Mouse (Mus musculus) MEL (cell line): Measurements from ENCODE around the gene 1700020N01Rik. TPM values are rescaled to one million over a fixed set of nuclear protein-coding genes. Genes with fewer than 3 reads are reported as not detected.

Source experiments
- DNase-seq: peaks from one replicate; pipeline ENCODE4 v3.0.0; 2011; ENCODE audit warnings: low read depth, low spot score
- H3K27ac ChIP-seq: 2 replicates; pipeline ENCODE4 v1.5.1; 2012; ENCODE audit warnings: low read depth, mild to moderate bottlenecking, control low read depth, low read length, moderate library complexity; ENCODE audit not compliant: control insufficient read depth
- H3K27me3 ChIP-seq, 2 experiments: fragments of 150-350 bp in 1 of 2; sonication (generic) in 1 of 2; 2 replicates each; pipeline ENCODE4 v1.6.1; 2012; ENCODE audit warnings: low read length in 2 of 2, mild to moderate bottlenecking in 2 of 2, improper control_type of control experiment in 1 of 2, moderate library complexity in 1 of 2; ENCODE audit not compliant: insufficient read depth in 2 of 2, control insufficient read depth in 1 of 2
- H3K36me3 ChIP-seq, 2 experiments: 2 replicates each; pipeline ENCODE4 v1.6.1; 2012 to 2014; ENCODE audit warnings: low read length in 2 of 2, improper control_type of control experiment in 1 of 2, inconsistent platforms in 1 of 2, mild to moderate bottlenecking in 1 of 2; ENCODE audit not compliant: insufficient read depth in 2 of 2, control insufficient read depth in 1 of 2
- H3K4me1 ChIP-seq, 2 experiments: fragments of 150-350 bp in 1 of 2; sonication (generic) in 1 of 2; 2 replicates each; pipeline ENCODE4 v1.6.1; 2012; ENCODE audit warnings: low read length in 2 of 2, improper control_type of control experiment in 1 of 2, mild to moderate bottlenecking in 1 of 2; ENCODE audit not compliant: insufficient read depth in 2 of 2, control insufficient read depth in 1 of 2
- H3K4me3 ChIP-seq, 2 experiments: fragments of 150-350 bp in 1 of 2; sonication (generic) in 1 of 2; 2 replicates each; pipeline ENCODE4 v1.5.1; 2012; ENCODE audit warnings: low read depth in 2 of 2, low read length in 2 of 2, mild to moderate bottlenecking in 2 of 2, moderate library complexity in 2 of 2, control low read depth in 1 of 2, improper control_type of control experiment in 1 of 2; ENCODE audit not compliant: control insufficient read depth in 1 of 2, insufficient read depth in 1 of 2
- H3K79me2 ChIP-seq: 2 replicates; pipeline ENCODE4 v1.6.1; 2012; ENCODE audit warnings: mild to moderate bottlenecking, low read length, moderate library complexity; ENCODE audit not compliant: control insufficient read depth, poor library complexity, insufficient read depth
- H3K9ac ChIP-seq: 2 replicates; pipeline ENCODE4 v1.6.1; 2012; ENCODE audit warnings: low read depth, mild to moderate bottlenecking, control low read depth, low read length, moderate library complexity; ENCODE audit not compliant: control insufficient read depth, poor library complexity, severe bottlenecking
- H3K9me3 ChIP-seq: fragments of 150-350 bp; sonication (generic); replicated peaks from 2 replicates; pipeline ENCODE4 v1.6.1; 2012; ENCODE audit warnings: mild to moderate bottlenecking, low read length, improper control_type of control experiment, moderate library complexity; ENCODE audit not compliant: insufficient read depth
- CHD1 ChIP-seq: IDR thresholded peaks from 2 replicates; pipeline ENCODE4 v1.6.1; 2012; ENCODE audit warnings: low read depth, mild to moderate bottlenecking, inconsistent platforms, low read length, improper control_type of control experiment
- CHD2 ChIP-seq: IDR thresholded peaks from 2 replicates; pipeline ENCODE4 v1.6.1; 2011; ENCODE audit warnings: low read length, improper control_type of control experiment
- CTCF ChIP-seq, 3 experiments: IDR thresholded peaks in 2 of 3; conservative IDR thresholded peaks in 1 of 3; 2 replicates each; pipeline ENCODE4 v1.5.1; 2011 to 2012; ENCODE audit warnings: low read length in 3 of 3, low read depth in 2 of 3, mild to moderate bottlenecking in 2 of 3, improper control_type of control experiment in 1 of 3, inconsistent platforms in 1 of 3, mixed read lengths in 1 of 3, moderate library complexity in 1 of 3; ENCODE audit not compliant: control insufficient read depth in 1 of 3, insufficient read depth in 1 of 3, poor library complexity in 1 of 3, severe bottlenecking in 1 of 3
- ELF1 ChIP-seq: IDR thresholded peaks from 2 replicates; pipeline ENCODE4 v1.6.1; 2014; ENCODE audit warnings: low read depth, mild to moderate bottlenecking, inconsistent platforms, low read length, improper control_type of control experiment, moderate library complexity
- EP300 ChIP-seq, 2 experiments: IDR thresholded peaks; 2 replicates each; pipeline ENCODE4 v1.6.1; 2011; ENCODE audit warnings: improper control_type of control experiment in 2 of 2, low read length in 2 of 2, low read depth in 1 of 2, mild to moderate bottlenecking in 1 of 2
- GABPA ChIP-seq: IDR thresholded peaks from 2 replicates; pipeline ENCODE4 v1.6.1; 2012; ENCODE audit warnings: low read depth, mild to moderate bottlenecking, inconsistent platforms, low read length, improper control_type of control experiment, moderate library complexity
- HCFC1 ChIP-seq: IDR thresholded peaks from 2 replicates; pipeline ENCODE4 v1.6.1; 2012; ENCODE audit warnings: low read depth, mild to moderate bottlenecking, inconsistent platforms, low read length, improper control_type of control experiment, moderate library complexity
- JUND ChIP-seq: IDR thresholded peaks from 2 replicates; pipeline ENCODE4 v1.6.1; 2011; ENCODE audit warnings: low read depth, mild to moderate bottlenecking, improper control_type of control experiment, low read length
- KAT2A ChIP-seq: conservative IDR thresholded peaks from 2 replicates; pipeline ENCODE4 v1.6.1; 2012; ENCODE audit warnings: low read depth, low read length, improper control_type of control experiment, inconsistent platforms
- MAFK ChIP-seq: IDR thresholded peaks from 2 replicates; pipeline ENCODE4 v1.6.1; 2011; ENCODE audit warnings: low read depth, mild to moderate bottlenecking, low read length, improper control_type of control experiment, borderline replicate concordance
- MAZ ChIP-seq: IDR thresholded peaks from 2 replicates; pipeline ENCODE4 v1.6.1; 2012; ENCODE audit warnings: low read depth, mild to moderate bottlenecking, inconsistent platforms, low read length, improper control_type of control experiment
- MXI1 ChIP-seq: IDR thresholded peaks from 2 replicates; pipeline ENCODE4 v1.6.1; 2011; ENCODE audit warnings: mild to moderate bottlenecking, low read depth, low read length, improper control_type of control experiment
- MYB ChIP-seq: IDR thresholded peaks from 2 replicates; pipeline ENCODE4 v1.6.1; 2011; ENCODE audit warnings: mild to moderate bottlenecking, low read depth, low read length, improper control_type of control experiment
- MYC ChIP-seq: IDR thresholded peaks from 2 replicates; pipeline ENCODE4 v1.6.1; 2011; ENCODE audit warnings: low read depth, mild to moderate bottlenecking, low read length, improper control_type of control experiment, moderate library complexity
- NELFE ChIP-seq: IDR thresholded peaks from 2 replicates; pipeline ENCODE4 v1.6.1; 2011; ENCODE audit warnings: low read depth, low read length, improper control_type of control experiment
- POLR2AphosphoS5 ChIP-seq: IDR thresholded peaks from 2 replicates; pipeline ENCODE4 v1.6.1; 2012; ENCODE audit warnings: low read depth, borderline replicate concordance, mild to moderate bottlenecking, inconsistent platforms, low read length, moderate library complexity, mixed read lengths
- SMC3 ChIP-seq: IDR thresholded peaks from 2 replicates; pipeline ENCODE4 v1.6.1; 2011; ENCODE audit warnings: low read depth, low read length, improper control_type of control experiment
- TAL1 ChIP-seq: IDR thresholded peaks from 2 replicates; pipeline ENCODE4 v1.6.1; 2012; ENCODE audit warnings: mild to moderate bottlenecking, inconsistent platforms, low read length, moderate library complexity, mixed read lengths
- TBP ChIP-seq: IDR thresholded peaks from 2 replicates; pipeline ENCODE4 v1.8.0; 2011; ENCODE audit warnings: low read depth, low read length, improper control_type of control experiment
- TCF12 ChIP-seq: IDR thresholded peaks from 2 replicates; pipeline ENCODE4 v1.6.1; 2014; ENCODE audit warnings: low read depth, mild to moderate bottlenecking, inconsistent platforms, low read length, improper control_type of control experiment, moderate library complexity
- USF2 ChIP-seq, 2 experiments: IDR thresholded peaks; 2 replicates each; pipeline ENCODE4 v1.6.1; 2011 to 2012; ENCODE audit warnings: improper control_type of control experiment in 2 of 2, low read length in 2 of 2, borderline replicate concordance in 1 of 2, inconsistent platforms in 1 of 2, low read depth in 1 of 2, mild to moderate bottlenecking in 1 of 2; ENCODE audit not compliant: insufficient read depth in 1 of 2
- polyA plus RNA-seq, 2 experiments: library from polyadenylated mRNA; stranded (reverse) in 1 of 2; unstranded in 1 of 2; fragments of >175 nt in 1 of 2; fragments of >200 nt in 1 of 2; gene quantifications; 2 replicates each; pipeline versions ENCODE4 v1.2.1 to v1.2.4; 2012; ENCODE audit warnings: low replicate concordance in 2 of 2, low read depth in 1 of 2; ENCODE audit not compliant: insufficient read length in 2 of 2, insufficient read depth in 1 of 2, missing spikeins in 1 of 2
- total RNA-seq: library from RNA; depleted of rRNA; stranded (reverse); fragments of 300-350 nt; gene quantifications from 2 replicates; pipeline ENCODE4 v1.2.3, GENCODE M21; 2012

1700020N01Rik gene
- total and polyA plus RNA-seq, 3 experiments: 0.60 TPM; not detected in 2

DNA sequence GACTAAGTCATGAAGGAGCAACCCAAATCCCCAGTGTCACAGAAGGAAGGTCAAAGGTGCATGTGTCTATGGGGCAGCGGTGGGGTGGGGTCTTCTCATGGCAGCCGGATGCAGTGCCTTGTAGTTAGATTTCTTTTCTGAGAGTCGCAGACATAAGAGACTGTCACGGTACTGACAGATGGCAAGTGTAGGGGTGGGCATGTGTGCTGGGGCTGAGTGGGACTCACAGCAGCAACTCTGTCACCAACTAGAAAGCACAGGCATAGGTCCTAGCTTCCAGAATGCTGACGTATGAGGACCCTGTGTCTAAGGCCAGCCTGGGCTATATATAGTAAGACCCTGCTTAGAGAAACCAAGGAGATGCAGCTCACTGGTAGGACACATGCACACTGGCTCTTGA is 12.7 kb downstream of the 1700020N01Rik start:
- Histone ChIP-seq H3K27ac (no peak overlapping the region), H3K79me2 (no peaks in the 10 kb centered on the region), H3K9ac (no peak overlapping the region), H3K4me1 (no peaks in the 10 kb centered on the region), H3K9me3 (no peaks in the 10 kb centered on the region), H3K27me3 (peaks cover 0 to 1% of the 10 kb centered on the region in 2 experiments; a peak in 2 of 4 replicates), H3K36me3 (no peaks in the 10 kb centered on the region), H3K4me3 (no peak overlapping the region)
- TF ChIP-seq HCFC1 (no peak), MXI1 (no peak), POLR2AphosphoS5 (no peak)
- no peak for DNase-seq

DNA sequence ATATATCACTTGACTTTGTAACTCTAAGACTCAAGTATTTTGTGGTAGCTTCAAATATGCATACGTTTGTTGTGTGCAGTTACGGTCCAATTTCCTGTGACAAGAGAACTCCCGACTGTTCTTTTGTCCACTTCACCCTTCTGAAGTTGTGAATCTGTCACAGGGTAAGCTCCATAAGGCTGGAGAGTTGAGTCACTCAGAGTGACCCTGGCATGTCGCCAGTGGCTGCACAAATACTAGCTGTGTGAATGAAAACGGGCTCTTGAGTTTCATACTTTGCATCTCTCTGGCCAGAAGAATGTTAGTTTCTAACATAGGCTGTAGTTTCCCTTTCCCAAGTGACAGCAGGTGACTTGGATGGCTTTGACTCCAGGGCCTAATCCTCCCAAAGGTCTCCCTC is 14.0 kb downstream of the 1700020N01Rik start:
- no peak for TF ChIP-seq EP300 (IDR thresholded peaks at IDR 0.05; ENCODE audit: low read depth in 1 of 2, low read length in 2 of 2)
- no peak for TF ChIP-seq MAFK
- TF ChIP-seq USF2 (IDR thresholded peaks at IDR 0.05; ENCODE audit: borderline replicate concordance in 1 of 2, insufficient read depth in 1 of 2, low read depth in 1 of 2, low read length in 2 of 2): no peak
- TF ChIP-seq CTCF (IDR thresholded peaks at IDR 0.05 in 2 of 3, conservative IDR thresholded peaks at IDR 0.05 in 1 of 3; ENCODE audit: control insufficient read depth in 1 of 3, insufficient read depth in 1 of 3, low read depth in 2 of 3, low read length in 3 of 3, poor library complexity in 1 of 3, severe bottlenecking in 1 of 3): no peak
- no peak for TF ChIP-seq MXI1
- TF ChIP-seq KAT2A: no peak
- TF ChIP-seq ELF1: no peak
- no peak for TF ChIP-seq TCF12
- no peak for TF ChIP-seq TAL1
- TF ChIP-seq MYC: no peak
- TF ChIP-seq GABPA: no peak
- peaks cover 2 to 3% of the 10 kb centered on the region in 2 experiments; a peak in 3 of 4 replicates for H3K27me3 ChIP-seq

DNA sequence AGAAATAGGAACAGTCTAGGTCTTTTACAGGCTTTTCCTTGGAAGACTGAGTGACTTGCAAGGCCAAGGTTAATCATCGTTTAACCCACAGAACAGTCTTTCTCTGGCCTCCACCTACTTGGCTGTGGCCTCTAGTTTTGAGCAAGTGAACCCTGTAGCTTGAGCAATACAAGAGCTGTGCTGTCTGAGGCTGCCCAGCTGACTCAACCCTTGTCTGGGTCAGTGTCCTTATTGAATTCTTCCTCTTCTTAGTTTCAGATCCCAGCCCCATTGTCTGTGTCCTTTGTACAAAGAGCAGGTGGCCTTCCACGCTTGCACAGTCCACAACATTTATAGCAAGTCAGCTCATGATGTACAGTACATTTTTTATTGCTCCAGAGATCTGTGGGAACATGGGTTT is 16.6 kb downstream of the 1700020N01Rik start:
- H3K9me3 ChIP-seq: no peaks in the 10 kb centered on the region
- H3K4me3 ChIP-seq: no peak overlapping the region
- no peak overlapping the region for H3K27ac ChIP-seq
- DNase-seq: no peak
- H3K9ac ChIP-seq: no peak overlapping the region
- H3K79me2 ChIP-seq: no peaks in the 10 kb centered on the region
- H3K4me1 ChIP-seq: no peaks in the 10 kb centered on the region
- peaks cover 10 to 11% of the 10 kb centered on the region in 2 experiments for H3K27me3 ChIP-seq
- H3K36me3 ChIP-seq: no peaks in the 10 kb centered on the region
- TF ChIP-seq CHD1 (no peak), TBP (no peak), GABPA (no peak), JUND (no peak), TAL1 (no peak), MYB (no peak), MAZ (no peak), NELFE (no peak), CHD2 (no peak), HCFC1 (no peak), EP300 (IDR thresholded peaks at IDR 0.05; ENCODE audit: low read depth in 1 of 2, low read length in 2 of 2) (no peak), SMC3 (no peak)

More for the DNA sequence above, 14.0 kb downstream of the 1700020N01Rik start:
- Histone ChIP-seq H3K27ac (no peak overlapping the region), H3K4me1 (no peaks in the 10 kb centered on the region), H3K9ac (no peak overlapping the region), H3K36me3 (no peaks in the 10 kb centered on the region), H3K79me2 (no peaks in the 10 kb centered on the region), H3K9me3 (no peaks in the 10 kb centered on the region), H3K4me3 (no peak overlapping the region)
- DNase-seq: no peak
